Mouse (Mus musculus): Measurements from ENCODE around the gene Myof. TPM values are rescaled to one million over a fixed set of nuclear protein-coding genes. Genes with fewer than 3 reads are reported as not detected.

The Myof gene
- polyA plus RNA-seq, 1 experiment, result 4.8 TPM

GRCm38 (mm10) chr19:38004809-38005380 is 38.5 kb downstream of the Myof start:
- peak overlapping the region; percentile 69 for H3K27ac ChIP-seq (ENCODE audit: insufficient read depth, low read depth, low read length)
- no peak overlapping the region for H3K4me3 ChIP-seq (ENCODE audit: low read depth, low read length)
- 76% methylated on average over 8 of the region's 8 CpGs for WGBS
- TF ChIP-seq POLR2A (IDR thresholded peaks at IDR 0.05; ENCODE audit: low read depth, low read length), result no peak
- TF ChIP-seq CTCF (IDR thresholded peaks at IDR 0.05; ENCODE audit: extremely low read depth, insufficient read length, insufficient replicate concordance, low read depth, low read length), result peak; percentile 21; the same call in 1 of the 2 replicates
- no peaks in the 10 kb centered on the region for H3K27me3 ChIP-seq (ENCODE audit: control insufficient read depth, insufficient read depth, low read length)
- peaks cover 5% of the 10 kb centered on the region; the same call in 1 of the 2 replicates for H3K4me1 ChIP-seq (ENCODE audit: control insufficient read depth, insufficient read depth, insufficient read length, low read length)
- H3K36me3 ChIP-seq (ENCODE audit: control insufficient read depth, insufficient read depth, low read length), result no peaks in the 10 kb centered on the region

- Histone ChIP-seq H3K4me3 (ENCODE audit: low read depth, low read length) (no peak overlapping the region), H3K36me3 (ENCODE audit: control insufficient read depth, insufficient read depth, low read length) (no peaks in the 10 kb centered on the region), H3K27ac (ENCODE audit: insufficient read depth, low read depth, low read length) (peak overlapping the region; percentile 69), H3K27me3 (ENCODE audit: control insufficient read depth, insufficient read depth, low read length) (no peaks in the 10 kb centered on the region), H3K4me1 (ENCODE audit: control insufficient read depth, insufficient read depth, insufficient read length, low read length) (peaks cover 5% of the 10 kb centered on the region; the same call in 1 of the 2 replicates)
- WGBS, result 52% methylated on average over 24 of the region's 24 CpGs
- TF ChIP-seq CTCF (IDR thresholded peaks at IDR 0.05; ENCODE audit: extremely low read depth, insufficient read length, insufficient replicate concordance, low read depth, low read length) (no peak), POLR2A (IDR thresholded peaks at IDR 0.05; ENCODE audit: low read depth, low read length) (no peak)
Observed at GRCm38 (mm10) chr19:38003671-38004521, 39.5 kb downstream of the Myof start.

- Histone ChIP-seq H3K27me3 (ENCODE audit: control insufficient read depth, insufficient read depth, low read length) (no peaks in the 10 kb centered on the region), H3K27ac (ENCODE audit: insufficient read depth, low read depth, low read length) (no peak overlapping the region), H3K4me3 (ENCODE audit: low read depth, low read length) (no peak overlapping the region), H3K4me1 (ENCODE audit: control insufficient read depth, insufficient read depth, insufficient read length, low read length) (peaks cover 5% of the 10 kb centered on the region; the same call in 1 of the 2 replicates), H3K36me3 (ENCODE audit: control insufficient read depth, insufficient read depth, low read length) (no peaks in the 10 kb centered on the region)
- 75% methylated on average over 4 of the region's 4 CpGs for WGBS
- TF ChIP-seq CTCF (IDR thresholded peaks at IDR 0.05; ENCODE audit: extremely low read depth, insufficient read length, insufficient replicate concordance, low read depth, low read length), result no peak
- TF ChIP-seq POLR2A (IDR thresholded peaks at IDR 0.05; ENCODE audit: low read depth, low read length), result no peak
Observed at GRCm38 (mm10) chr19:38002816-38003215, 40.6 kb downstream of the Myof start.

GRCm38 (mm10) chr19:38000990-38001389 is 42.4 kb downstream of the Myof start:
- no peak overlapping the region for H3K4me3 ChIP-seq (ENCODE audit: low read depth, low read length)
- H3K27ac ChIP-seq (ENCODE audit: insufficient read depth, low read depth, low read length), result no peak overlapping the region
- H3K27me3 ChIP-seq (ENCODE audit: control insufficient read depth, insufficient read depth, low read length), result no peaks in the 10 kb centered on the region
- H3K4me1 ChIP-seq (ENCODE audit: control insufficient read depth, insufficient read depth, insufficient read length, low read length), result peaks cover 5% of the 10 kb centered on the region; the same call in 1 of the 2 replicates
- H3K36me3 ChIP-seq (ENCODE audit: control insufficient read depth, insufficient read depth, low read length), result no peaks in the 10 kb centered on the region
- 90% methylated on average over 4 of the region's 4 CpGs for WGBS
- TF ChIP-seq CTCF (IDR thresholded peaks at IDR 0.05; ENCODE audit: extremely low read depth, insufficient read length, insufficient replicate concordance, low read depth, low read length) (no peak), POLR2A (IDR thresholded peaks at IDR 0.05; ENCODE audit: low read depth, low read length) (no peak)

- 96% methylated on average over 2 of the region's 2 CpGs for WGBS
Observed at GRCm38 (mm10) chr19:37999941-38000340, 43.4 kb downstream of the Myof start.

GRCm38 (mm10) chr19:37994301-37994700 is 49.1 kb downstream of the Myof start:
- H3K36me3 ChIP-seq (ENCODE audit: control insufficient read depth, insufficient read depth, low read length), result no peaks in the 10 kb centered on the region
- no peak overlapping the region for H3K4me3 ChIP-seq (ENCODE audit: low read depth, low read length)
- WGBS, result 79% methylated on average over 3 of the region's 3 CpGs
- no peak overlapping the region for H3K27ac ChIP-seq (ENCODE audit: insufficient read depth, low read depth, low read length)
- H3K27me3 ChIP-seq (ENCODE audit: control insufficient read depth, insufficient read depth, low read length), result no peaks in the 10 kb centered on the region
- H3K4me1 ChIP-seq (ENCODE audit: control insufficient read depth, insufficient read depth, insufficient read length, low read length), result no peaks in the 10 kb centered on the region
- TF ChIP-seq CTCF (IDR thresholded peaks at IDR 0.05; ENCODE audit: extremely low read depth, insufficient read length, insufficient replicate concordance, low read depth, low read length) (no peak), POLR2A (IDR thresholded peaks at IDR 0.05; ENCODE audit: low read depth, low read length) (no peak)

More at GRCm38 (mm10) chr19:37999941-38000340, 43.4 kb downstream of the Myof start:
- H3K4me1 ChIP-seq (ENCODE audit: control insufficient read depth, insufficient read depth, insufficient read length, low read length), result peaks cover 3% of the 10 kb centered on the region; the same call in 1 of the 2 replicates
- no peak for TF ChIP-seq POLR2A (IDR thresholded peaks at IDR 0.05; ENCODE audit: low read depth, low read length)
- TF ChIP-seq CTCF (IDR thresholded peaks at IDR 0.05; ENCODE audit: extremely low read depth, insufficient read length, insufficient replicate concordance, low read depth, low read length), result no peak
- no peaks in the 10 kb centered on the region for H3K27me3 ChIP-seq (ENCODE audit: control insufficient read depth, insufficient read depth, low read length)
- no peaks in the 10 kb centered on the region for H3K36me3 ChIP-seq (ENCODE audit: control insufficient read depth, insufficient read depth, low read length)
- no peak overlapping the region for H3K27ac ChIP-seq (ENCODE audit: insufficient read depth, low read depth, low read length)
- no peak overlapping the region for H3K4me3 ChIP-seq (ENCODE audit: low read depth, low read length)

GRCm38 (mm10) chr19:37992184-37992554 is 51.2 kb downstream of the Myof start:
- H3K36me3 ChIP-seq (ENCODE audit: control insufficient read depth, insufficient read depth, low read length), result no peaks in the 10 kb centered on the region
- no peaks in the 10 kb centered on the region for H3K4me1 ChIP-seq (ENCODE audit: control insufficient read depth, insufficient read depth, insufficient read length, low read length)
- no peak overlapping the region for H3K27ac ChIP-seq (ENCODE audit: insufficient read depth, low read depth, low read length)
- WGBS, result 78% methylated on average over 2 of the region's 2 CpGs
- TF ChIP-seq POLR2A (IDR thresholded peaks at IDR 0.05; ENCODE audit: low read depth, low read length) (no peak), CTCF (IDR thresholded peaks at IDR 0.05; ENCODE audit: extremely low read depth, insufficient read length, insufficient replicate concordance, low read depth, low read length) (no peak)
- no peak overlapping the region for H3K4me3 ChIP-seq (ENCODE audit: low read depth, low read length)
- H3K27me3 ChIP-seq (ENCODE audit: control insufficient read depth, insufficient read depth, low read length), result no peaks in the 10 kb centered on the region
